Mouse (Mus musculus) heart, embryonic 12.5 days (tissue): ENCODE measurements at regions not wholly inside any gene's neighbourhood (a gene's known extent, or its start where the extent isn't known, plus 50 kb on each side); places are given as distances from the start of the nearest gene placed in this dataset.

Experiments
- ATAC-seq: fragments of 200-750 bp; cut with Nextera tagmentation; 2 replicates; pipeline ENCODE4 v1.8.0; 2017; ENCODE audit warnings: moderate TSS enrichment, moderate library complexity; ENCODE audit not compliant: insufficient number of reproducible peaks, low FRiP score
- H3K27ac ChIP-seq: fragments of 300-500 bp; sonication (generic); 2 replicates; pipeline ENCODE4 v1.5.1; 2016; ENCODE audit warnings: mild to moderate bottlenecking, moderate library complexity; ENCODE audit not compliant: poor library complexity, severe bottlenecking
- H3K27me3 ChIP-seq: fragments of 300-500 bp; sonication (generic); replicated peaks from 2 replicates; pipeline ENCODE4 v1.6.1; 2016; ENCODE audit warnings: mild to moderate bottlenecking, moderate library complexity
- H3K36me3 ChIP-seq: fragments of 300-500 bp; sonication (generic); 2 replicates; pipeline ENCODE4 v1.6.1; 2016; ENCODE audit warnings: mild to moderate bottlenecking, moderate library complexity
- H3K4me1 ChIP-seq: fragments of 300-500 bp; sonication (generic); replicated peaks from 2 replicates; pipeline ENCODE4 v1.6.1; 2016; ENCODE audit warnings: mild to moderate bottlenecking
- H3K4me2 ChIP-seq: fragments of 300-500 bp; sonication (generic); 2 replicates; pipeline ENCODE4 v1.6.1; 2016; ENCODE audit warnings: mild to moderate bottlenecking, moderate library complexity
- H3K4me3 ChIP-seq: fragments of 300-500 bp; sonication (generic); 2 replicates; pipeline ENCODE4 v1.5.1; 2016; ENCODE audit warnings: mild to moderate bottlenecking
- H3K9ac ChIP-seq: fragments of 300-500 bp; sonication (generic); 2 replicates; pipeline ENCODE4 v1.6.1; 2016; ENCODE audit warnings: mild to moderate bottlenecking, moderate library complexity
- H3K9me3 ChIP-seq: fragments of 300-500 bp; sonication (generic); replicated peaks from 2 replicates; pipeline ENCODE4 v1.6.1; 2016; ENCODE audit warnings: mild to moderate bottlenecking, moderate library complexity
- WGBS: fragments of 180-500 bp; shearing (Covaris S2); methylation state at CpG from one replicate; pipeline ENCODE4 v1.1.7; 2016; 5-methylcytosine and 5-hydroxymethylcytosine counted together

- WGBS = 77% methylated on average over 2 of the region's 2 CpGs
- H3K27me3 ChIP-seq = no peaks in the 10 kb centered on the region
- no peak overlapping the region for H3K27ac ChIP-seq
- H3K9ac ChIP-seq = no peak overlapping the region
- no peak overlapping the region for H3K4me2 ChIP-seq
- no peaks in the 10 kb centered on the region for H3K4me1 ChIP-seq
- H3K9me3 ChIP-seq = no peaks in the 10 kb centered on the region
- ATAC-seq = no peak
- H3K36me3 ChIP-seq = no peaks in the 10 kb centered on the region
- H3K4me3 ChIP-seq = no peak overlapping the region
These were observed 249.7 kb upstream of the Clnk start for GRCm38 (mm10) chr5:39126270-39126691.

- 62% methylated on average over 1 of the region's 1 CpGs for WGBS
- Histone ChIP-seq H3K9ac (no peak overlapping the region), H3K36me3 (no peaks in the 10 kb centered on the region), H3K4me2 (no peak overlapping the region), H3K4me1 (no peaks in the 10 kb centered on the region), H3K27me3 (no peaks in the 10 kb centered on the region), H3K9me3 (0 out of 2 replicates have a peak, but pooled peaks cover 2% of the 10 kb centered on the region), H3K4me3 (no peak overlapping the region), H3K27ac (no peak overlapping the region)
- ATAC-seq = no peak
These were observed 233.7 kb upstream of the Clnk start for GRCm38 (mm10) chr5:39110336-39110735.

- Histone ChIP-seq H3K4me1 (no peaks in the 10 kb centered on the region), H3K4me2 (no peak overlapping the region), H3K27ac (no peak overlapping the region), H3K9me3 (0 out of 2 replicates have a peak, but pooled peaks cover 2% of the 10 kb centered on the region), H3K36me3 (no peaks in the 10 kb centered on the region), H3K4me3 (no peak overlapping the region), H3K27me3 (no peaks in the 10 kb centered on the region), H3K9ac (no peak overlapping the region)
- ATAC-seq = no peak
- WGBS = 81% methylated on average over 3 of the region's 3 CpGs
These were observed 232.9 kb upstream of the Clnk start for GRCm38 (mm10) chr5:39109526-39109925.

- H3K4me1 ChIP-seq = no peaks in the 10 kb centered on the region
- WGBS = 46% methylated on average over 5 of the region's 5 CpGs
- no peak for ATAC-seq
These were observed 222.5 kb upstream of the Clnk start for GRCm38 (mm10) chr5:39099113-39099512.

GRCm38 (mm10) chr5:39094875-39095274 lies 218.3 kb upstream of the Clnk start:
- Histone ChIP-seq H3K4me2 (no peak overlapping the region), H3K27me3 (no peaks in the 10 kb centered on the region), H3K9me3 (no peaks in the 10 kb centered on the region), H3K4me3 (no peak overlapping the region), H3K27ac (no peak overlapping the region), H3K4me1 (no peaks in the 10 kb centered on the region), H3K9ac (no peak overlapping the region), H3K36me3 (no peaks in the 10 kb centered on the region)
- WGBS = 68% methylated on average over 3 of the region's 3 CpGs
- ATAC-seq = no peak

More at GRCm38 (mm10) chr5:39099113-39099512, 222.5 kb upstream of the Clnk start:
- Histone ChIP-seq H3K36me3 (no peaks in the 10 kb centered on the region), H3K9me3 (no peaks in the 10 kb centered on the region), H3K4me2 (no peak overlapping the region), H3K27me3 (no peaks in the 10 kb centered on the region), H3K27ac (no peak overlapping the region), H3K9ac (no peak overlapping the region), H3K4me3 (no peak overlapping the region)

GRCm38 (mm10) chr5:39076555-39077178 lies 200.1 kb upstream of the Clnk start:
- ATAC-seq = no peak

GRCm38 (mm10) chr5:39069683-39070082 lies 193.1 kb upstream of the Clnk start:
- H3K27me3 ChIP-seq = no peaks in the 10 kb centered on the region
- H3K36me3 ChIP-seq = no peaks in the 10 kb centered on the region
- H3K9ac ChIP-seq = no peak overlapping the region
- H3K9me3 ChIP-seq = 0 out of 2 replicates have a peak, but pooled peaks cover 2% of the 10 kb centered on the region
- H3K4me3 ChIP-seq = no peak overlapping the region
- ATAC-seq = no peak
- no peaks in the 10 kb centered on the region for H3K4me1 ChIP-seq
- H3K27ac ChIP-seq = no peak overlapping the region
- no peak overlapping the region for H3K4me2 ChIP-seq
- 61% methylated on average over 3 of the region's 3 CpGs for WGBS

More at GRCm38 (mm10) chr5:39076555-39077178, 200.1 kb upstream of the Clnk start:
- no peaks in the 10 kb centered on the region for H3K27me3 ChIP-seq
- H3K4me3 ChIP-seq = no peak overlapping the region
- H3K4me2 ChIP-seq = no peak overlapping the region
- WGBS = 56% methylated on average over 11 of the region's 11 CpGs
- H3K36me3 ChIP-seq = no peaks in the 10 kb centered on the region
- H3K9me3 ChIP-seq = 0 out of 2 replicates have a peak, but pooled peaks cover 2% of the 10 kb centered on the region
- no peak overlapping the region for H3K27ac ChIP-seq
- no peak overlapping the region for H3K9ac ChIP-seq
- H3K4me1 ChIP-seq = no peaks in the 10 kb centered on the region

- Histone ChIP-seq H3K4me3 (no peak overlapping the region), H3K36me3 (no peaks in the 10 kb centered on the region), H3K4me2 (no peak overlapping the region), H3K9ac (no peak overlapping the region), H3K9me3 (no peaks in the 10 kb centered on the region), H3K27ac (no peak overlapping the region), H3K4me1 (no peaks in the 10 kb centered on the region), H3K27me3 (no peaks in the 10 kb centered on the region)
- no peak for ATAC-seq
- 59% methylated on average over 3 of the region's 3 CpGs for WGBS
These were observed 186.4 kb upstream of the Clnk start for GRCm38 (mm10) chr5:39063061-39063460.

- H3K36me3 ChIP-seq = no peaks in the 10 kb centered on the region
- no peak overlapping the region for H3K4me2 ChIP-seq
- no peak for ATAC-seq
- no peak overlapping the region for H3K27ac ChIP-seq
- no peaks in the 10 kb centered on the region for H3K27me3 ChIP-seq
- peaks cover 4% of the 10 kb centered on the region; the same call in 1 of the 2 replicates for H3K9me3 ChIP-seq
- WGBS = 83% methylated on average over 8 of the region's 8 CpGs
- no peak overlapping the region for H3K9ac ChIP-seq
- no peak overlapping the region for H3K4me3 ChIP-seq
- no peaks in the 10 kb centered on the region for H3K4me1 ChIP-seq
These were observed 176.1 kb upstream of the Clnk start for GRCm38 (mm10) chr5:39052490-39053250.

- H3K4me2 ChIP-seq = no peak overlapping the region
- WGBS = 78% methylated on average over 3 of the region's 3 CpGs
- H3K4me3 ChIP-seq = no peak overlapping the region
- H3K9ac ChIP-seq = no peak overlapping the region
- H3K4me1 ChIP-seq = no peaks in the 10 kb centered on the region
- no peaks in the 10 kb centered on the region for H3K27me3 ChIP-seq
- H3K27ac ChIP-seq = no peak overlapping the region
- H3K9me3 ChIP-seq = peaks cover 4% of the 10 kb centered on the region; the same call in 1 of the 2 replicates
- H3K36me3 ChIP-seq = no peaks in the 10 kb centered on the region
- ATAC-seq = no peak
These were observed 173.9 kb upstream of the Clnk start for GRCm38 (mm10) chr5:39050512-39050911.

GRCm38 (mm10) chr5:39049141-39049540 lies 172.5 kb upstream of the Clnk start:
- WGBS = 67% methylated on average over 2 of the region's 2 CpGs
- Histone ChIP-seq H3K4me1 (no peaks in the 10 kb centered on the region), H3K4me2 (no peak overlapping the region), H3K9ac (no peak overlapping the region), H3K36me3 (no peaks in the 10 kb centered on the region), H3K27ac (no peak overlapping the region), H3K4me3 (no peak overlapping the region), H3K27me3 (no peaks in the 10 kb centered on the region), H3K9me3 (peaks cover 4% of the 10 kb centered on the region; the same call in 1 of the 2 replicates)
- ATAC-seq = no peak
